Mouse (Mus musculus): ENCODE measurements around the gene Upp2. TPM values are rescaled to one million over a fixed set of nuclear protein-coding genes. Genes with fewer than 3 reads are reported as not detected.

Upp2 gene
- polyA plus RNA-seq, 1 experiment from 2014 or later, result 9.2 TPM

- Histone ChIP-seq H3K36me3 (no peaks in the 10 kb centered on the region), H3K9me3 (no peaks in the 10 kb centered on the region), H3K27me3 (replicated peaks) (no peaks in the 10 kb centered on the region), H3K4me2 (replicated peaks) (no peak overlapping the region), H3K4me1 (no peaks in the 10 kb centered on the region), H3K9ac (no peak overlapping the region), H3K27ac (no peak overlapping the region), H3K4me3 (no peak overlapping the region)
- ATAC-seq (ENCODE audit: low FRiP score, low read depth), result no peak
- WGBS, result 92% methylated on average over 6 of the region's 6 CpGs
Observed at GRCm38 (mm10) chr2:58703226-58703625, 136.1 kb downstream of the Upp2 start.

GRCm38 (mm10) chr2:58703646-58704045 is 136.5 kb downstream of the Upp2 start:
- Histone ChIP-seq H3K9ac (no peak overlapping the region), H3K4me1 (no peaks in the 10 kb centered on the region), H3K4me2 (replicated peaks) (no peak overlapping the region), H3K36me3 (no peaks in the 10 kb centered on the region), H3K4me3 (no peak overlapping the region), H3K27ac (no peak overlapping the region), H3K27me3 (replicated peaks) (no peaks in the 10 kb centered on the region), H3K9me3 (no peaks in the 10 kb centered on the region)
- no peak for ATAC-seq (ENCODE audit: low FRiP score, low read depth)
- WGBS, result 89% methylated on average over 6 of the region's 6 CpGs

- Histone ChIP-seq H3K4me1 (no peaks in the 10 kb centered on the region), H3K27ac (no peak overlapping the region), H3K4me3 (no peak overlapping the region), H3K27me3 (replicated peaks) (no peaks in the 10 kb centered on the region), H3K4me2 (replicated peaks) (no peak overlapping the region), H3K36me3 (no peaks in the 10 kb centered on the region), H3K9me3 (no peaks in the 10 kb centered on the region), H3K9ac (no peak overlapping the region)
- no peak for ATAC-seq (ENCODE audit: low FRiP score, low read depth)
- WGBS, result 91% methylated on average over 3 of the region's 3 CpGs
Observed at GRCm38 (mm10) chr2:58704576-58704975, 137.5 kb downstream of the Upp2 start.

DNA sequence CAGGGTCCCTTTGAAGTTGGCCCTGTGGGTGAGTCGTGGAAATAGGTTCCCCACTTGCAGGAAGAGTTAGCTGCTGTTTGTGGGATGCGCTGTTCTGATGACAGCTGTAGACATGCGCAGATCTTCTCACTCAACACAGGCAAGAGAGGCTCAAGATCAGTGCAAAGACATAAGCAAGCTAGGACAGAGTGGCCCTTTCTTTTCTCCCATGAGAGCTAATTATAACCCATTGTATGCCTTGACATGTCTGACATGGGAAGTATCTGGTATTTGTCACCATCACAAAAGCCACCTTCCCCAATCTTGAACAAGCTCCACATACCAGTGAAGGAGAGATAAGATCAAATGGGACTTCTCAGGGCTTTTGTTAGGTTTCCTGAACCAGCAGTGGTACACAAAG is 140.6 kb downstream of the Upp2 start:
- no peak for ATAC-seq (ENCODE audit: low FRiP score, low read depth)
- Histone ChIP-seq H3K9me3 (no peaks in the 10 kb centered on the region), H3K27ac (no peak overlapping the region), H3K27me3 (replicated peaks) (no peaks in the 10 kb centered on the region), H3K36me3 (no peaks in the 10 kb centered on the region), H3K4me2 (replicated peaks) (no peak overlapping the region), H3K4me1 (no peaks in the 10 kb centered on the region), H3K4me3 (no peak overlapping the region), H3K9ac (no peak overlapping the region)
- WGBS, result 91% methylated on average over 3 of the region's 3 CpGs

DNA sequence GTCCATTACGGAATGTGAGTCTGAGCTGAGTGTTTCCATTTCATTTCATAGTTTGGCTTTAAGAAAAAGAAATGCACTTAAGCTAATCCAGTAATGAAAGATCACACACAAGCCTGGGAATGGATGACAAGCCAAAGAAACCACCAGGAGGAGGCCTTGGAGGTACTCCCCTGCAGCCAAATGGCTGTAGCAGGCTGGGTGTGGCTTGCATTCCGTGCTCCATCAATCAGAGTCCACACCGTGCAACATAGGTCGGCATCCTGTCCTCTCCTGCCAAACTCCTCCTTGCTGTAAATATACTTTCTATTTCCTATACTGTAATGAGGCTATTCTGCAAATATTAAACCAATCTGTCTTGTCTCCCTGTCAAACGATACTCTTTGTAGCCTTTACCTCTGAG is 143.1 kb downstream of the Upp2 start:
- H3K9ac ChIP-seq, result no peak overlapping the region
- H3K27ac ChIP-seq, result no peak overlapping the region

GRCm38 (mm10) chr2:58711049-58711448 is 144.0 kb downstream of the Upp2 start:
- Histone ChIP-seq H3K4me1 (no peaks in the 10 kb centered on the region), H3K9me3 (no peaks in the 10 kb centered on the region), H3K27ac (no peak overlapping the region), H3K4me2 (replicated peaks) (no peak overlapping the region), H3K4me3 (no peak overlapping the region), H3K9ac (no peak overlapping the region), H3K27me3 (replicated peaks) (no peaks in the 10 kb centered on the region), H3K36me3 (no peaks in the 10 kb centered on the region)
- WGBS, result 88% methylated on average over 4 of the region's 4 CpGs
- ATAC-seq (ENCODE audit: low FRiP score, low read depth), result no peak

More for the DNA sequence above, 143.1 kb downstream of the Upp2 start:
- H3K4me3 ChIP-seq, result no peak overlapping the region
- H3K27me3 ChIP-seq (replicated peaks), result no peaks in the 10 kb centered on the region
- H3K9me3 ChIP-seq, result no peaks in the 10 kb centered on the region
- no peaks in the 10 kb centered on the region for H3K36me3 ChIP-seq
- H3K4me1 ChIP-seq, result no peaks in the 10 kb centered on the region
- 81% methylated on average over 5 of the region's 5 CpGs for WGBS
- H3K4me2 ChIP-seq (replicated peaks), result no peak overlapping the region
- ATAC-seq (ENCODE audit: low FRiP score, low read depth), result no peak

DNA sequence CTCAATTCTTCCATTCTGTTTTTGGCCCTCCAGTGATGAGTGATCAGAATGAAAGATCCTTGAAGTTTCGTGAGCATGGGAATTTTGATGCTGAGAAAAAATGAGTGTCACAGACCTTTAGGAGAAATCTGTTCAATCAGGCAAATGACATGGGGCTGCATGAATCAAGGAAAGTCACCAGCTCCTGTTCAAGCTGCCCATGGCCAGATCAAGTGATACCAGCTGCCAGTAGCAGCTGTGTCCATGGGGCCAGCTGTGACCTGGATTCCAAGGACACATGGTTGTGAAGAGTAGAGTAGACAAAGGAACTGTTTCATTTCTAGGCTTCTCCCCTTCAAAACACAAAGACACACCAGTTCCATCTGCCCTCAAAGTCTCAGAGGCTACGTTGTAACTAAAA is 144.4 kb downstream of the Upp2 start:
- no peak overlapping the region for H3K4me3 ChIP-seq
- H3K9me3 ChIP-seq, result no peaks in the 10 kb centered on the region
- no peaks in the 10 kb centered on the region for H3K4me1 ChIP-seq
- no peaks in the 10 kb centered on the region for H3K36me3 ChIP-seq
- ATAC-seq (ENCODE audit: low FRiP score, low read depth), result no peak
- H3K9ac ChIP-seq, result no peak overlapping the region
- H3K27ac ChIP-seq, result no peak overlapping the region
- WGBS, result 73% methylated on average over 2 of the region's 2 CpGs
- H3K4me2 ChIP-seq (replicated peaks), result no peak overlapping the region
- no peaks in the 10 kb centered on the region for H3K27me3 ChIP-seq (replicated peaks)

DNA sequence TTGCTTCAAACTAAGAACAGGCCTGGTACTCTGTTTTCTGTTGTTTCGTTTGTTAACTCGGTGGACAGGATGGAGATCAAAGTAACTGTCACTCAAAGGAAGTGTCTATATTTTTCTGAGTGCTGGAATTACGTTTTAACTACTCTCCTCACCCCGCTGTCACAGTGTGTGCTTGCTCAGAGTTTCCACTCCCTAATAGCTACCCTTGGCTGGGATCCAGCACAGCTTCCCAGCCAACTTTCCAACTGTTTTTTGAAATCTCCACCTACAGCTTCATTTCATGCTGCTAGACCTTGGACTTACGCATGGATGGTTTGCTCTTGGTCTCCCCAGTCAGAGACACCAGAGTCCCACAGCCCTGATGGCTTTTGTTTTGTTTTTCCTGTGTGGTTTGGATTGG is 144.8 kb downstream of the Upp2 start:
- Histone ChIP-seq H3K4me2 (replicated peaks) (no peak overlapping the region), H3K4me1 (no peaks in the 10 kb centered on the region), H3K4me3 (no peak overlapping the region), H3K9me3 (no peaks in the 10 kb centered on the region), H3K27ac (no peak overlapping the region), H3K9ac (no peak overlapping the region), H3K27me3 (replicated peaks) (no peaks in the 10 kb centered on the region), H3K36me3 (no peaks in the 10 kb centered on the region)
- WGBS, result 68% methylated on average over 5 of the region's 5 CpGs
- ATAC-seq (ENCODE audit: low FRiP score, low read depth), result no peak

DNA sequence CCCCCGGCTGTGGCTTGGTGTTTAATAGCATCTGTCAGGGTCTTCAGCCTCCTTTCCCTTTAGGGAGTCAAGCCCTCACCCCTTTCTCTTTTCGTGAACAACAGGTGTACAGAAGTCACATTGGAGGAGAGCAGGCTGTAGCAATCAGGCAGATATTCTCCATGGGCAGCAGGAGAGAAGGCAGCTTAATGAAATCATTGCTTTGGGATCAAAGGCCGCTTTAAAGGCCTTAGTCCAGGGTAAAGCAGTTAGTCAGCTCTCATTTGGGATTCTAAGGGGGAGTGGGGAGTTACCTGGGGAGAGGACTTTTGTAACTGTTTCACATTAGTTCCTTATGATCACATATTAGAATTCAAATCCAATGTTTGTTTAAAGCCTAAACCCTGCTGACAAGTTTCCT is 150.8 kb downstream of the Upp2 start:
- Histone ChIP-seq H3K4me3 (no peak overlapping the region), H3K36me3 (no peaks in the 10 kb centered on the region), H3K9ac (no peak overlapping the region), H3K27me3 (replicated peaks) (no peaks in the 10 kb centered on the region), H3K27ac (no peak overlapping the region), H3K4me1 (no peaks in the 10 kb centered on the region), H3K9me3 (0 out of 2 replicates have a peak, but pooled peaks cover 6% of the 10 kb centered on the region), H3K4me2 (replicated peaks) (no peak overlapping the region)
- 45% methylated on average over 3 of the region's 3 CpGs for WGBS
- ATAC-seq (ENCODE audit: low FRiP score, low read depth), result no peak

DNA sequence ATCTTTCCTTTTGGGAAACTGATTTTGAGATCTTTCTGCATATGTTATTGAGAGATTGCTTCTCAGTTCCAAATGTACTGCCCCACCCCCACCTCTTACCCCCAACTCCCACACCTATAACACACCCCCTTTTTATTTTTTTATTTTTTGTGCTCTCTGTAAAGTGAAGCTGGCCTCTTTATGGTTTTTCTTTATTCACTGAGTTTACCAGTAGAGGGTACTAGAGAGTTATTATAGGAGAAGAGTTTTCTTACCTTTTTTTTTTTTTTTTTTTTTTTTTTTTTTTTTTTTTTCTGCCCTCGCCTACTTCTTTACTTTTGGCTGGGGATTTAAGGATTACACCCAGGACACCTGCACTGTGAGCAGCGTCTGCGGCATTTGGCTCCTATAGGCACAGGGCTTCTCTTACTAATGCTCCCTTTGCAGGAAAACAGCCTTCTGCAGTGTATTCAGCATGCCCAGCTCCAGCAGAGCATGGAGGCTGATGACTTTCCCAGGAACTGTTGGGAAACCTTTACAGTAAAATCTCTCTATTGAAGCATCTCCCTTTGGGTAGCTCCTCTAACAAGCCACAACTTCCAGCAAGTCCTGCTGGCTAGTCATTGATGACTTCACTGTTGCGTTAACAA is 170.2 kb downstream of the Upp2 start:
- H3K9me3 ChIP-seq, result no peaks in the 10 kb centered on the region
- H3K4me3 ChIP-seq, result no peak overlapping the region
- no peaks in the 10 kb centered on the region for H3K36me3 ChIP-seq
- no peak overlapping the region for H3K27ac ChIP-seq
- 35% methylated on average over 4 of the region's 4 CpGs for WGBS
- H3K4me2 ChIP-seq (replicated peaks), result no peak overlapping the region
- no peak overlapping the region for H3K9ac ChIP-seq
- no peaks in the 10 kb centered on the region for H3K27me3 ChIP-seq (replicated peaks)
- H3K4me1 ChIP-seq, result no peaks in the 10 kb centered on the region
- ATAC-seq (ENCODE audit: low FRiP score, low read depth), result no peak

DNA sequence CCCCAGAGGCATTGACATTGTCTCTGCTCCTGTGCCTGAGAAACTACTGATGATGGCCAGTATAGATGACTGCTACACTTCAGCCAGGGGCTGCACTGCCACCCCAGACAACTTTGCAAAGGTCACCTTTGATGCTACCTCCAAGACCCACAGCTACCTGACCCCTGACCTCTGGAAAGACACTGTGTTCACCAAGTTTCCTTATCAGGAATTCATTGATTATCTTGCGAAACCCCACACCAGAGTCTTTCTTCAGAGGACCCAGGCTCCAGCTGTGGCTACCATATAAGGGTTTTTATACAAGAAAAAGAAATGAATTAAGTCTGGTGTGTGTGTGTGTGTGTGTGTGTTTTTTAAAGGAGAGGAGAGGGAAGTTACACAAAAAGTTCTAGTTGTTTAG is 174.1 kb downstream of the Upp2 start:
- H3K36me3 ChIP-seq, result no peaks in the 10 kb centered on the region
- no peaks in the 10 kb centered on the region for H3K4me1 ChIP-seq
- H3K4me3 ChIP-seq, result no peak overlapping the region
- no peak overlapping the region for H3K4me2 ChIP-seq (replicated peaks)
- no peaks in the 10 kb centered on the region for H3K27me3 ChIP-seq (replicated peaks)
- H3K9ac ChIP-seq, result no peak overlapping the region
- WGBS, result 88% methylated on average over 1 of the region's 1 CpGs
- no peak for ATAC-seq (ENCODE audit: low FRiP score, low read depth)
- H3K27ac ChIP-seq, result no peak overlapping the region
- H3K9me3 ChIP-seq, result no peaks in the 10 kb centered on the region

- no peak overlapping the region for H3K27ac ChIP-seq
- no peaks in the 10 kb centered on the region for H3K36me3 ChIP-seq
- no peak overlapping the region for H3K4me2 ChIP-seq (replicated peaks)
- no peaks in the 10 kb centered on the region for H3K9me3 ChIP-seq
- no peak overlapping the region for H3K4me3 ChIP-seq
- WGBS, result 94% methylated on average over 4 of the region's 4 CpGs
- H3K9ac ChIP-seq, result no peak overlapping the region
- no peaks in the 10 kb centered on the region for H3K4me1 ChIP-seq
- no peaks in the 10 kb centered on the region for H3K27me3 ChIP-seq (replicated peaks)
- no peak for ATAC-seq (ENCODE audit: low FRiP score, low read depth)
Observed at GRCm38 (mm10) chr2:58742026-58742425, 174.9 kb downstream of the Upp2 start.

DNA sequence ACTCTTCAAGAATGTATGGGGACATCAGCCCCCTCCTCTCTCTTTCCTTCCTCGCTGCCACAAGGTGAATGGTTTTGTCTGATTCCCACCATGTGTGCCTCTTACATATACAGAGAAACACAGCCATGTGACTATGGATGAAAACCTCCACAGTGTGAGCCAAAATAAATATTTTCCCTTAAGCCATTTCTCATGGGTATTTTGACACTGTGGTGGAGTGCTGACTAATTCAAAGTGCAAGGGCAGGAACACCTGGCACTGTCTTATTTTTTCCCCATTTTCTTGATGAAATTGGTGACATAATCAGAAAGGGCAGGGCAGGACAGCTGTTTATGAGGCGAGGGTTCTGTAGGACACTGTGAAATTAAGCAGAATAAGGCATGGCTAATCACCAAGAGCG is 176.3 kb downstream of the Upp2 start:
- H3K9ac ChIP-seq, result no peak overlapping the region
- ATAC-seq (ENCODE audit: low FRiP score, low read depth), result no peak
- no peaks in the 10 kb centered on the region for H3K9me3 ChIP-seq
- no peak overlapping the region for H3K27ac ChIP-seq
- H3K36me3 ChIP-seq, result no peaks in the 10 kb centered on the region
- 71% methylated on average over 3 of the region's 3 CpGs for WGBS
- no peaks in the 10 kb centered on the region for H3K4me1 ChIP-seq
- no peak overlapping the region for H3K4me3 ChIP-seq
- no peak overlapping the region for H3K4me2 ChIP-seq (replicated peaks)
- H3K27me3 ChIP-seq (replicated peaks), result no peaks in the 10 kb centered on the region
